Comparison of ENCODE assay signal across 7 mouse cellular contexts in the genomic region with DNA sequence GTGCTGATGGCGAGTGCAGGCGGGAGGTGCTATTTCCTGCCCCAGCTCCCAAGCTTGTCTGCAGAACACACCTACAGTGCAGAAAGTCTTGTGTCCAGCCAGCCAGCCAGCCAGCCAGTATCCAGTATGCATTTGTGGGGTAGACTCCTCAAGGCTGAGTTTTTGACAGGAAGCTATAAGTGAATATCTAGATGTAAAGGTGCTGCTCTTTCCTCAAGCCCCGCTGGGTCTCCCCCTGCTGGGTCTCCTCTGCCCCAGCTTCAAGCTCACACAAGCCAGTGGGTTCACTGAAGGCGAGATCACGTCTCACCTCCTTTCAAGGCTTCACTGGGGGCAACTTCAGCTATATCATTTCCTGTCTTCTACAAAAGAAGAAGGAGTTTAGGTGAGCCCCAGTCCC. TPM values are rescaled to one million over a fixed set of nuclear protein-coding genes. Genes with fewer than 3 reads are reported as not detected.
DNase-seq lines count a peak whose midpoint lies in the region; ATAC-seq and TF ChIP-seq lines count a peak whose summit lies in the region.

No protein-coding gene starts in this region.

- no peak for TF ChIP-seq EP300 in liver, postnatal 0 days (IDR thresholded peaks at IDR 0.05; ENCODE audit: low read depth)

- H3K9ac ChIP-seq in hindbrain, embryonic 13.5 days = peak overlapping the region; percentile 66
- peak overlapping the region; percentile 53; the same call in 1 of the 2 replicates for H3K9ac ChIP-seq in liver, postnatal 0 days (replicated peaks)

- H3K36me3 ChIP-seq in hindbrain, embryonic 13.5 days = peaks cover 3% of the 10 kb centered on the region; the same call in 1 of the 2 replicates
- peaks cover 20% of the 10 kb centered on the region for H3K36me3 ChIP-seq in liver, postnatal 0 days (replicated peaks; ENCODE audit: insufficient read depth, low read length)

- peaks cover 28% of the 10 kb centered on the region for H3K4me1 ChIP-seq in hindbrain, embryonic 13.5 days (replicated peaks)
- H3K4me1 ChIP-seq in liver, postnatal 0 days (ENCODE audit: insufficient read depth) = peaks cover 41% of the 10 kb centered on the region

- 59% methylated on average over 5 of the region's 5 CpGs for WGBS in hindbrain, embryonic 13.5 days
- WGBS in liver, postnatal 0 days (ENCODE audit: insufficient replicate concordance) = 27% methylated on average over 5 of the region's 5 CpGs

- H3K4me3 ChIP-seq in hindbrain, embryonic 13.5 days = no peak overlapping the region
- H3K4me3 ChIP-seq in liver, postnatal 0 days (ENCODE audit: low read depth, low read length) = peak overlapping the region; percentile 17

- no peak for ATAC-seq in hindbrain, embryonic 13.5 days (ENCODE audit: low FRiP score)
- no peak for ATAC-seq in liver, postnatal 0 days

- DNase-seq in spleen, postnatal 10 days (ENCODE audit: low spot score in 2 of 2) = peak; percentile 39 to 42
- no peak for DNase-seq in spleen, postnatal 14 days (ENCODE audit: low spot score in 2 of 2)
- no peak for DNase-seq in liver, postnatal 0 days
- DNase-seq in thymus, postnatal 36 days = peak; percentile 75 to 83
- DNase-seq in cerebellum, adult 18-20 months = no peak
- DNase-seq in ovary, postnatal 10 days (ENCODE audit: low spot score) = no peak

- peak overlapping the region; percentile 41 for H3K4me2 ChIP-seq in hindbrain, embryonic 13.5 days
- H3K4me2 ChIP-seq in liver, postnatal 0 days (ENCODE audit: low read depth, low read length) = peak overlapping the region; percentile 58

- H3K27ac ChIP-seq in hindbrain, embryonic 13.5 days = no peak overlapping the region
- peak overlapping the region; percentile 82 for H3K27ac ChIP-seq in liver, postnatal 0 days (ENCODE audit: low read depth)

- TF ChIP-seq CTCF in liver, postnatal 0 days (IDR thresholded peaks at IDR 0.05; ENCODE audit: low read depth) = no peak

- peaks cover 14% of the 10 kb centered on the region for H3K27me3 ChIP-seq in hindbrain, embryonic 13.5 days
- no peaks in the 10 kb centered on the region for H3K27me3 ChIP-seq in liver, postnatal 0 days (ENCODE audit: insufficient read depth, low read length)

- no peaks in the 10 kb centered on the region for H3K9me3 ChIP-seq in hindbrain, embryonic 13.5 days
- H3K9me3 ChIP-seq in liver, postnatal 0 days (ENCODE audit: low read length) = no peaks in the 10 kb centered on the region

RNA-seq across cellular contexts. Expression of a gene that starts 3.0 kb away (rescaled TPM):
- 143 and 150 TPM in 2 replicates for polyA plus RNA-seq in hindbrain, embryonic 13.5 days (2015; fragmentation: Nextera tagmentation; extraction: Ambion mirVana)
- 114 and 120 TPM in 2 replicates for polyA plus RNA-seq in liver, postnatal 0 days (2015; fragmentation: Nextera tagmentation; extraction: Ambion mirVana)

RNA-seq across cellular contexts. Expression of a gene that starts 26.0 kb away (rescaled TPM):
- 40.7 and 40.8 TPM in 2 replicates for polyA plus RNA-seq in hindbrain, embryonic 13.5 days (2015; fragmentation: Nextera tagmentation; extraction: Ambion mirVana)
- polyA plus RNA-seq in liver, postnatal 0 days (2015; fragmentation: Nextera tagmentation; extraction: Ambion mirVana) = 0.59 and 1.2 TPM in 2 replicates

RNA-seq across cellular contexts. Expression of a gene that starts 59.0 kb away (rescaled TPM):
- polyA plus RNA-seq in hindbrain, embryonic 13.5 days (2015; fragmentation: Nextera tagmentation; extraction: Ambion mirVana) = 0.65 and 1.00 TPM in 2 replicates
- 250 and 274 TPM in 2 replicates for polyA plus RNA-seq in liver, postnatal 0 days (2015; fragmentation: Nextera tagmentation; extraction: Ambion mirVana)

Comparison
In these comparisons a context has a peak if more than half of its experiments do, and no peak if none do; other contexts are left out.
1. DNase-seq: peak in spleen, postnatal 10 days (2 of 2) and thymus, postnatal 36 days (2 of 2); none in spleen, postnatal 14 days (0 of 2), liver, postnatal 0 days (single experiment), cerebellum, adult 18-20 months (0 of 2) and ovary, postnatal 10 days (single experiment).
2. RNA of a gene that starts 26.0 kb away (polyA plus RNA-seq): 40.7 to 40.8 TPM in hindbrain, embryonic 13.5 days; 0.59 to 1.2 TPM in liver, postnatal 0 days; every median in the first group is over 10 times any median in the second.
3. RNA of a gene that starts 59.0 kb away (polyA plus RNA-seq): 250 to 274 TPM in liver, postnatal 0 days; 0.65 to 1.00 TPM in hindbrain, embryonic 13.5 days; every median in the first group is over 100 times any median in the second.